Mouse (Mus musculus): ENCODE measurements around the gene Cnih3.

The Cnih3 gene

GRCm38 (mm10) chr1:181453106-181453505, 100.7 kb downstream of the Cnih3 start:
- DNase-seq (ENCODE audit: low spot score): no peak

DNA sequence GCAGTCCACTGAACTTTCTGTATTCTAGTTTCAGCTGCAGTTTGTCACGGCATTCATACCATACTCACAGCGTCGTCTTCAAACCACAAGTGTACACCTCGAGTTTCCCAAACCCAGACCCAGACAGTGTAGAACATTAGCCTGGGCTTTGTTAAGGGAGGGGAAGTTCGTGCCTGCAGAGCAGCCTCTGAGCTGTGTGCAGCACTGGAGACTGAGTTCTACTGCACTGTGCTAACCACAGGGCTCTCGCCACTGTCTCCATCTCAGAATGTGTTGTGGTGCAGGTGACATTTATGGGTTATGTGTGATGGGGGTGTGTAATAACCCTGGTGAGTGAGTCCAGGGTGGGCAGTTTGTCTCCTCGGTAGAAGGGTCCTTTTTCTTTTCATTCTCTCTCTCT, 104.5 kb downstream of the Cnih3 start:
- no peak for DNase-seq (ENCODE audit: low spot score)

DNA sequence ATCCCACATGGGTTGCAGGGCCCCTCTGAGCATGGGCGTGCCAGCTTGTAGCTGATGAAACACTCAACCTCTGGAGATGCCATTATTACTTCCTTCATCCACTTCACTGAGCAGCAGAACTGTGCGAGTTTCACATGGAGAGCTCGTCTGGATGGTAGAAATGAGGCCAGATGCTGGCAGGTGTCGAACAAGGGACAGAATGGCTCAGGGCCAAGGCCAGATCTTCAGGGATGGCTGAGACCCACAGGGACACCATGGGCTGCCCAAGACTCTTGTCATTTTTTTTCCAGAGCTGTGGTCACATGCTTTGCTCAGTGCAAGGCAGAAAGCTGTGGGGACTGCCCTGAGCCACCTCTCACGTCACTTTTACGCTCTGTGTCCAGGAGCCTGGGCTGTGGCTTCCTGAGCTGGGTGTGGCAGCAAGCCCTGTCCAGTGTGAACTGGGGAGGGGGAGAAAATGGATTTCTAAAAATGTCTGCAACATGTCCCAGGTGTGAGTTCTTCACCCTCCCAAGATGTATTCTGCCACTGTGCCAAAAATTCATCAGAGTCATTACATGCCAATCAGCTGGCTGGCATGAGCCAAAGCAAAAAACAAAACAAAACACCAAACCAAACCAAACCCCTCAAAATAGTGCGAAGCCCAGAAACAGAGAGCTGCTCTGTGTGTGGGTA, 107.1 kb downstream of the Cnih3 start:
- DNase-seq (ENCODE audit: low spot score): no peak

DNA sequence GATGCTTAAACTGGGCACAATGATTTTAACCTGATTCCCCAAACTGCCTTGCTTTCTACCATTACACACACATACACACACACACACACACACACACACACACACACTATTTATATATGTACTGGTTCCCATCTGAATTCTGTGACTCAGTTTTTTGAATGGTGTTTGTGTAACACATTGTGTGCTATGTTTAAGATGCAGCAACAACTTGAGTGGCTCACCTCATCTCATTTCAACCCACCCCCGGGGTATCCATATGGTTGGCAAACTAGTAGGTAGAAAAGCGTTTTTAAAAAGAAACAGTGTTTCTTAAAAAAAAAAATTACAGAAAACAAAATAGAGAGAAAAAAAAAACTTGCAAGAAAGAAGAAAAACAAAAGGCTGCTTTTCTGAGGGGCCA, 107.9 kb downstream of the Cnih3 start:
- DNase-seq (ENCODE audit: low spot score): no peak

DNA sequence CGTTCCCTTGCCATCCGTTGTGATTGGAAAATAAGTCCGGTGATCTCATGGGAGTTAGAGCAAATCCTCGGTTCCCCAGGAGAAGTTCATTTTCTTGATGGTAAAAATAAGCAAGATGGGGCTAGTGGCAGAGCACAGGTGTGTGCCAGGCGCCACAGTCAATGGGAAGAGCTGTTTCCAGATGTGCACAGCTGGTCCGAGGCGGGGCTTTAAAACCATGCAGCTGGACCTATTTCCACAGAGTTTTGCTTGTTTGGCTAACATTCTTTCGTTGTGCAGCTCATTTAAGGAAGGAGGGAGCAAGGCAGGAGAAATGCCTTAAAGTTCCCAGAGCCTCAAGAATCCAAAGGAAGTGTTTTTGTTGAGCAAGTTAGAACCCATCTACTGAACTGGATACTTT, 109.1 kb downstream of the Cnih3 start:
- DNase-seq (ENCODE audit: low spot score): no peak

GRCm38 (mm10) chr1:181462051-181462905, 109.8 kb downstream of the Cnih3 start:
- no peak for DNase-seq (ENCODE audit: low spot score)

DNA sequence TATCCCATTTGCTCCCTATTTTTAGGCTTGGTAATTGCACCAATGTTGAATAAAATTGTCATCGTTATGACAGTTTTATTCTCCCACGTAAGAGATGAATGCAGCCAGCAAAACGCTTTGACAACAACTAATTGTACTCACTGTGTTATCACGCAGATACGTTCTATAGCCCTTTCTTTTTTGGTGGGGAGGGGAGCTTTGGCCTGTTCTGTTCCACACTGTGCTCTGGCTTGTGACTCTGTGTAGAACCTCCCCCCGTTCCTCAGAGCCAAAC, 110.4 kb downstream of the Cnih3 start:
- no peak for DNase-seq (ENCODE audit: low spot score)

DNA sequence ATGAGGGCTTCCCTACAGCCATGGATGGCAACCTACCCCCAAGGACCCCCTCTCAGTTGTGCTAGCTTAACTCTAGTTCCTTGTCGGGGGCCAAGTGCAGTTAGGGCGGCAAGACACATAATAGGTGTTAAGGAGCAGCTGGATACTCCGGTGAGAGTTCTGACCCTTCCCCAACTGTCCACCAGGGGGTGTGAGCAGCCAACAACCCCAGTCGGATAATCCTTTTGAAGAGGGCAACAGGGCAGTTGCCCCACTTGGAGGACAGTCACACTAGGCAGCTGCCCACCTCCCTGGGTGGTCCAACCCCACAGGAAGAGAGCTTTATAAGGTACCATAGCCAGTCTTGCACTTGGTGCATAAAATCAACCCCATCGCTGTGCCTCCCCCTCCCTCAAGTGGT, 112.6 kb downstream of the Cnih3 start:
- DNase-seq (ENCODE audit: low spot score): no peak

DNA sequence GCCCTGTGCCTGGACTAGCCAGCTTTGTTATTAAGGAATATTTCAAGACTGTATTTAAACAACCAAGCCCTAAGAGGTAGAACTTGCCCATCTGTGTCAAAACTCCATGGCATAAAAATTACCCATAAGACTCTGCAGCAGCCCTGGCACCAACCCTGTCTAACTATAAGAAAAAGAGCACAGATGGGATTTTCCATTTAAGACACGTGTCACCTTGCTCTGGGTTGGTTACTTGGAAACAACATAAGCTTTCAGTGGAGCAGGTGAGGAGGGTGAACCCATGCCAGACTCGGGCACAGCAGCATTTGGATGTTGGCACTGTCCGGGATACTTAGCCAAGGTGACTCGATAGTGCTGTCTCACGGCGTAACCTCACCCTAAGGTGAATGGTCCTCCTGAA, 113.6 kb downstream of the Cnih3 start:
- DNase-seq (ENCODE audit: low spot score): no peak

DNA sequence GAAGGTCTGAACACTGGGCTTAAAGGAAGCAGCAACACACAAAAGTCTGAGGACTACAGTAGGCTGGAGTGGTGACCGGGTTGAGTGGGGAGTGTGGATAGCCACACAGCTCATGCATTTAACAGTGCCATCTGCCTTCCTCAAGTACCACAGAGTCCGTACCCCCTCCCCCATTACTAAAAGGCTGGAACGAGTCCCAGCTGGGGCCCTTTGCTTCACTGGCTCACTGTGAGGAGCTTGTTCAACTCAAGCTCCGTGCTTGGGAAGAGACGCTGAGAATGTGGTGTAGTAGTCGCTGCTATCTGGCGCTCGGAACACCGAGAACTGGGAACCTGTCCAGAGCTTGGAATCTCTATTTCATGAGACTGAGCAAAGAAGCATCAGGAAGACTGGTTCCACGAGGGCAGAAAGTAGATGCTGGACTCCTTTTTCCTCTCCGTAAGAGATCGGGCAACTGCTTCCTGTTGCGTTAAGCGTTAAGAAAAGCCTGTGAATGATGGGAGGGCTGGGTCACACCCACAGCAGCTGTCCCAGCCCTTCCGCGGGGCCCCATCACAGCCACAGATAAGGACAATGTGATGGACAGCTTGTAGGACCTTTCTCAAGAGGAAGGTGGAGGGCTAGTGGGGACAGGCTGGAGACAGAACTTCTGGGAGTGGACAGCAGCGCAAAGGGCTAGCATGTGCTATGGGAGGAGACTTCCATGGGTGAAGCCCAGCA, 114.3 kb downstream of the Cnih3 start:
- no peak for DNase-seq (ENCODE audit: low spot score)

DNA sequence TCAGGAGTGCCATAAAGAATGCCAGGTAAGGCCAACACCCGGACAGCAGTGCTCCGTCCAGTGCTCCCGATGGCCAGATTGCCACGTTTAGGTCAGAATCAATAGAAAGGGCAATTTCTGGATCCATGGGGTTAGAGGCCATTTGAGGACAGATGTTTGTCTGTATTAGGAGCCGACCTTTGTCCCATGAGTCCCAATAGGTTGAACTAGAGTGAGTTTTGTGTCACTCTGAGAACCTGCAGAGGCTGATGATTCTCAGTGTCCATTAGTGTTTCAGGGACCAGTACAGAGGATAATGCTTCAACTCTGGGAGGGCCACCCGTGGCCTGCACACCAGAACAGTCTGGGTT, 114.9 kb downstream of the Cnih3 start:
- DNase-seq (ENCODE audit: low spot score): no peak

DNA sequence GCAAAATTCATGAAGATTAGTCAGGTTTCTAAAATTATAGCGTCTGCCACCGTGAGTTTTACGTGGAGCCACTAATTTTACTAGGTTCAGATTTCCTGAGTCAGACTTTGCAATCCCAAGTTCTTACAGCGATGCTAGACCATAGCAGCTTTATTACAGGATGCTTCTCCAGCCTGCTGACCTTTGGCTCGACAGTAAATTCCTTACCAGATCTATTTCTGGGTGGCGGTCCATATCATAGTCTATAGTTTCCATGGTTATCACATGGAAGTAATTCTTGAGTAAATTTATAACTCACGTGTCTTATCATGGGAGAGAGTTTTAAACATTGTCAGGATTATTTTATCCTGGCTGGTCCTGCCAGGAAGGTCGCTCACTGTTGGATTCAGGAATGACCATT, 117.0 kb downstream of the Cnih3 start:
- no peak for DNase-seq (ENCODE audit: low spot score)

GRCm38 (mm10) chr1:181476141-181476540, 123.7 kb downstream of the Cnih3 start:
- no peak for DNase-seq (ENCODE audit: low spot score)

GRCm38 (mm10) chr1:181476557-181476956, 124.1 kb downstream of the Cnih3 start:
- no peak for DNase-seq (ENCODE audit: low spot score)

DNA sequence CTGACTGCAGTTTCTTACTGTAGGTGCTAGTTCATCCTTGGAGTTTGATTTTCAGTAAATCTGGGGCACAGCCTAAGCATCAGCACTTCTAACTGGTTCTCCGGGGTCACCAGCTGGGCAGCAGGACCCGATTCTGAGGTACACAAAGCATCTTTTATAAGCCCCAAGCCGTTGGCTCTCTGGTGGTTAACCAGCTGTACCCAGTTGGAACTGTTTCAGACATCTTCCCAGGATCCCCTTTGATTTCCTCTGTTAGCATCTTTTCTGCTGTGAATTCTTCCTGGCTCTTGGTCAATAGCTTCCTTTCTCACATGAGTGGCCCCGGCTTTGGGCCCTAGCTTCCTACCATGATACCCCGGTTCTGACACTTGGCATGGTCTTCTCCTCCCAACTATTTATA, 132.3 kb downstream of the Cnih3 start:
- no peak for DNase-seq (ENCODE audit: low spot score)

DNA sequence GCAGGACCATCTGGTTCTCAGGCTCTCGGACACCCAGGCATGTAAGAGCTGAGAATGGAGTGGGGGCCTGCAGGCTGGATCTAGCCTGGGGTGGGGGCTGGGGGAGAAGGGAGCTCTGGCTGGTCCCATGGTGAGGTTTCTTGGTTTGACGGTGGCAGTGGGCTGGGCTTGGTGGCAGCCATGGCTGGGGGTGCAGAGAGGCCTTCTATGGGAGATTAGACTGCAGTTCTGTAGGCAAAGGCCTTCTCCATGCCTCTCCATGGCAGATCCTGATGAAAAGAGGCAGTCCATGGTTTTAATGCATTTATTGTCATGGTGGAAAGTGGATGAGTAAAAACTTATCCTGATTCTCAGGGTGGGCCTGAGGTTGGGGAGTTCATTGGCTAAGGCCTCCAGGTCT, 151.0 kb downstream of the Cnih3 start:
- DNase-seq (ENCODE audit: low spot score): no peak

GRCm38 (mm10) chr1:181505367-181505766, 152.9 kb downstream of the Cnih3 start:
- DNase-seq (ENCODE audit: low spot score): no peak

Data from embryo, embryonic 10 days (tissue).